Mouse (Mus musculus) gastrocnemius, adult 2 months (tissue): ENCODE measurements around the gene Nprl2. TPM values are rescaled to one million over a fixed set of nuclear protein-coding genes. Genes with fewer than 3 reads are reported as not detected.

Experiments used
- DNase-seq: peaks from one replicate; pipeline ENCODE4 v3.0.0; 2022
- H3K27ac ChIP-seq: fragments of 200-600 bp; 2 replicates; pipeline ENCODE4 v1.8.1; 2022; ENCODE audit warnings: mild to moderate bottlenecking
- H3K4me3 ChIP-seq: fragments of 200-600 bp; 2 replicates; pipeline ENCODE4 v1.8.1; 2022; ENCODE audit warnings: mild to moderate bottlenecking, moderate library complexity
- CTCF ChIP-seq: fragments of 200-600 bp; IDR thresholded peaks from 2 replicates; pipeline ENCODE4 v1.8.1; 2022; ENCODE audit warnings: antibody characterized with exemption, mild to moderate bottlenecking, moderate library complexity
- intact Hi-C: fragments of 180-260 bp; cut with DNase I; formaldehyde crosslinking; loops from one replicate; pipeline ENCODE4 v1.15.1; 2025
- total RNA-seq, 2 experiments: library from RNA; stranded (reverse); gene quantifications; 2 replicates each; pipeline ENCODE4 v1.2.3; 2021

Nprl2 gene
- total RNA-seq, 2 experiments from 2014 or later: 9.7 to 11.5 TPM

DNA sequence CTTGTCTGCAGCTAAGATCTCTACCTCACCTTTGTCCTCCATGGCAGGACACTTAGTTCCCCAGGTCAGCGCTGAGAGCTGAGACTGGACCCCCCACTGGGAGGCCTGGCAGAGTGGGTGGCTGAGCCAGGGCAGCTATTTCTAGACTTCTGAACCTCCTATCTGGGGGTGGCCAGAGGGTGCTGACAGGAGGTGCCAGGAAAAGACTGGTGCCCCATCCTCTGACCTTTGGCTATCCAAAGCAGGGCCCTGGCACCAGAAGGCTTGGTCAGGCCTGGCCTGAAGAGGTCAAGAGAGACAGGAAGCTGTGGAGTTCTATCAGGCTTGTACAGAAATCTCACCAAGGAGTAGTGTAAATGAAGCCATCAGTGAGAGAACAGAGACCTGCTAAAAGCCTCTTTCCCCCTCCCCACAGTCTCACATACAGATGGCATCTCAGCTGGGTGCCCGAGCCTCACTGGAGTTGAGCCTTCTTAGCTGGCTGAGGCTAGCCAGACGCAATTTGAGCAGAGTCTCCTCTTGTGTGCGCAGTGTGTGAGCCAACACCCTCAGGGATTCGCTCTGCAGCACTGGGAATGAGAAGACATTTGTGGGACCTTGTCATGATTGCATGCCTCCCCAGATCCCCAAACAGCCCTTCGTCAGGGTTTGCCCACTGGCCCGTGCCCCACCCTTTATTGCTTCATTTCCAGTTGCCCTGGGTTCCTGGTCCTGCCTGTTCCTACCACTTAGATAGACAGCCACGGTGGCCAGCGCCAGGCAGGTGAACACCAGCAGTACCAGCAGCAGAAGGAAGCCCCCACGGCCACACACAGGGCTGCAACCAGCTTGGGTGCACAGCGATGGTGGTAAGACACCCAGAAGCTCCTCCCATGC is 51.3 kb downstream of the Nprl2 start:
- H3K4me3 ChIP-seq: peak overlapping the region; percentile 80
- H3K27ac ChIP-seq: peak overlapping the region; percentile 96
- intact Hi-C loops: no loop called here
- TF ChIP-seq CTCF: no peak
- DNase-seq: peak; percentile 90

- intact Hi-C loops: no loop called here
- Histone ChIP-seq H3K4me3 (peak overlapping the region; percentile 80), H3K27ac (peak overlapping the region; percentile 96)
- DNase-seq: no peak
- no peak for TF ChIP-seq CTCF
Measured at GRCm38 (mm10) chr9:107594281-107595062, 52.4 kb downstream of the Nprl2 start.

Other genes with a start within 250 kb of the Nprl2 start
- 100 to 1,000 TPM in 1 of 2 experiments, 10 to 100 TPM in 1; 25.7 to 113 TPM for gene Cish, start 246.2 kb upstream of the Nprl2 start, total RNA-seq
- 10 to 100 TPM; 11.6 to 14.4 TPM for gene Hemk1, start 203.9 kb upstream of the Nprl2 start, total RNA-seq
- gene 6430571L13Rik, start 201.6 kb upstream of the Nprl2 start, total RNA-seq: 10 to 100 TPM; 37.9 to 49.6 TPM
- under 1 TPM; 0.28 to 0.73 TPM for gene Cacna2d2, start 142.6 kb upstream of the Nprl2 start, total RNA-seq
- gene Tmem115, start 8.3 kb upstream of the Nprl2 start, total RNA-seq: 10 to 100 TPM; 16.6 to 17.3 TPM
- gene Cyb561d2, start within 50 bp of the Nprl2 start, total RNA-seq: 1 to 10 TPM; 3.1 TPM
- under 1 TPM in 1 of 2 experiments, not detected in 1; 0.53 TPM for gene Zmynd10, start 5.1 kb downstream of the Nprl2 start, total RNA-seq
- 10 to 100 TPM; 14.0 to 14.3 TPM for gene Rassf1, start 9.3 kb downstream of the Nprl2 start, total RNA-seq
- 10 to 100 TPM; 35.6 to 35.7 TPM for gene Tusc2, start 21.0 kb downstream of the Nprl2 start, total RNA-seq
- gene Hyal2, start 25.7 kb downstream of the Nprl2 start, total RNA-seq: 10 to 100 TPM; 11.3 to 19.9 TPM
- gene Hyal1, start 34.7 kb downstream of the Nprl2 start, total RNA-seq: 1 to 10 TPM; 1.6 to 2.4 TPM
- 10 to 100 TPM; 11.8 to 14.7 TPM for gene Naa80, start 36.7 kb downstream of the Nprl2 start, total RNA-seq
- under 1 TPM; 0.22 to 0.33 TPM for gene Hyal3, start 38.6 kb downstream of the Nprl2 start, total RNA-seq
- 10 to 100 TPM; 48.5 to 50.4 TPM for gene Ifrd2, start 45.4 kb downstream of the Nprl2 start, total RNA-seq
- gene Sema3b, start 67.0 kb downstream of the Nprl2 start, total RNA-seq: 10 to 100 TPM; 11.2 to 17.9 TPM
- gene Gnai2, start 93.1 kb downstream of the Nprl2 start, total RNA-seq: 10 to 100 TPM; 59.9 to 77.7 TPM
- gene Slc38a3, start 127.3 kb downstream of the Nprl2 start, total RNA-seq: 10 to 100 TPM; 60.8 to 94.7 TPM
- gene Gnat1, start 137.5 kb downstream of the Nprl2 start, total RNA-seq: not detected
- 1 to 10 TPM; 6.3 to 9.2 TPM for gene Sema3f, start 168.2 kb downstream of the Nprl2 start, total RNA-seq
- gene Rbm5, start 228.8 kb downstream of the Nprl2 start, total RNA-seq: 10 to 100 TPM; 46.4 to 49.6 TPM